Mouse (Mus musculus) stomach, postnatal 0 days (tissue): ENCODE measurements around the gene Myo7a.

Experiments used
- CTCF ChIP-seq: IDR thresholded peaks from 2 replicates; pipeline ENCODE4 v1.5.1; 2016; ENCODE audit warnings: antibody characterized with exemption, low read depth, mild to moderate bottlenecking, moderate library complexity
- EP300 ChIP-seq: optimal IDR thresholded peaks from 2 replicates; pipeline ENCODE3; 2016; ENCODE audit warnings: antibody characterized with exemption

- TF ChIP-seq CTCF (no peak), EP300 (no peak)
These were observed 4.7 kb downstream of the Myo7a start for GRCm38 (mm10) chr7:98114656-98115055.
